Mouse (Mus musculus) CH12.LX (cell line): ENCODE results near the gene Ctrl. TPM values are rescaled to one million over a fixed set of nuclear protein-coding genes. Genes with fewer than 3 reads are reported as not detected.

Source experiments
- DNase-seq: peaks from one replicate; pipeline ENCODE4 v3.0.0-alpha.2; 2013; ENCODE audit errors: extremely low read depth
- H3K27ac ChIP-seq: 2 replicates; pipeline ENCODE4 v1.5.1; 2012; ENCODE audit warnings: low read depth, mild to moderate bottlenecking, control low read depth, moderate library complexity; ENCODE audit not compliant: insufficient read depth
- H3K27me3 ChIP-seq: replicated peaks from 2 replicates; pipeline ENCODE3; 2012; ENCODE audit warnings: inconsistent platforms
- H3K36me3 ChIP-seq, 2 experiments: replicated peaks in 1 of 2; 2 replicates each; pipeline versions ENCODE3 to v1.6.1; 2012; ENCODE audit warnings: inconsistent platforms in 1 of 2, low read length in 1 of 2, mild to moderate bottlenecking in 1 of 2, mixed read lengths in 1 of 2, moderate library complexity in 1 of 2; ENCODE audit not compliant: control insufficient read depth in 1 of 2, insufficient read depth in 1 of 2
- H3K4me1 ChIP-seq, 2 experiments: 2 replicates each; pipeline ENCODE4 v1.6.1; 2012; ENCODE audit warnings: inconsistent platforms in 1 of 2, moderate library complexity in 1 of 2; ENCODE audit not compliant: insufficient read depth in 2 of 2, control insufficient read depth in 1 of 2
- H3K4me2 ChIP-seq: 2 replicates; pipeline ENCODE4 v1.6.1; 2012; ENCODE audit warnings: low read depth, mild to moderate bottlenecking, control low read depth; ENCODE audit not compliant: poor library complexity, insufficient read depth, severe bottlenecking
- H3K4me3 ChIP-seq, 3 experiments: fragments of 150-350 bp in 1 of 3; sonication (generic) in 1 of 3; replicated peaks in 1 of 3; 2 replicates each; pipeline versions ENCODE3 to v1.5.1; 2011 to 2012; ENCODE audit warnings: low read depth in 2 of 3, low read length in 2 of 3, mild to moderate bottlenecking in 2 of 3, moderate library complexity in 2 of 3, control low read depth in 1 of 3, improper control_type of control experiment in 1 of 3, inconsistent platforms in 1 of 3, mixed read lengths in 1 of 3; ENCODE audit not compliant: poor library complexity in 1 of 3
- H3K79me2 ChIP-seq: replicated peaks from 2 replicates; pipeline ENCODE4 v1.6.1; 2012; ENCODE audit warnings: mild to moderate bottlenecking, moderate library complexity; ENCODE audit not compliant: control insufficient read depth, poor library complexity, insufficient read depth, severe bottlenecking; ENCODE audit errors: extremely low read depth
- H3K9ac ChIP-seq: 2 replicates; pipeline ENCODE4 v1.6.1; 2012; ENCODE audit warnings: low read depth, mild to moderate bottlenecking, control low read depth, moderate library complexity; ENCODE audit not compliant: insufficient read depth
- H3K9me3 ChIP-seq: replicated peaks from 2 replicates; pipeline ENCODE3; 2012; ENCODE audit warnings: low read length, inconsistent platforms, mixed read lengths
- BHLHE40 ChIP-seq: IDR thresholded peaks from 2 replicates; pipeline ENCODE4 v1.6.1; 2011; ENCODE audit warnings: mild to moderate bottlenecking, low read depth, low read length, improper control_type of control experiment
- CHD1 ChIP-seq: IDR thresholded peaks from 2 replicates; pipeline ENCODE4 v1.6.1; 2012; ENCODE audit warnings: low read depth, low read length, improper control_type of control experiment, inconsistent platforms
- CHD2 ChIP-seq: IDR thresholded peaks from 2 replicates; pipeline ENCODE4 v1.6.1; 2011; ENCODE audit warnings: low read length, improper control_type of control experiment
- CTCF ChIP-seq, 2 experiments: IDR thresholded peaks in 1 of 2; conservative IDR thresholded peaks in 1 of 2; 2 replicates each; pipeline ENCODE4 v1.5.1; 2011 to 2012; ENCODE audit warnings: low read depth in 2 of 2, low read length in 2 of 2, improper control_type of control experiment in 1 of 2, inconsistent platforms in 1 of 2, mild to moderate bottlenecking in 1 of 2, moderate library complexity in 1 of 2
- E2F4 ChIP-seq: IDR thresholded peaks from 2 replicates; pipeline ENCODE4 v1.6.1; 2011; ENCODE audit warnings: low read depth, low read length, improper control_type of control experiment; ENCODE audit not compliant: insufficient replicate concordance
- ELF1 ChIP-seq: IDR thresholded peaks from 2 replicates; pipeline ENCODE4 v1.6.1; 2014; ENCODE audit warnings: low read depth, mild to moderate bottlenecking, inconsistent platforms, low read length, improper control_type of control experiment
- ETS1 ChIP-seq: conservative IDR thresholded peaks from 2 replicates; pipeline ENCODE4 v1.6.1; 2012; ENCODE audit warnings: low read depth, mild to moderate bottlenecking, inconsistent platforms, low read length, improper control_type of control experiment, moderate library complexity
- GABPA ChIP-seq: IDR thresholded peaks from 2 replicates; pipeline ENCODE4 v1.6.1; 2012; ENCODE audit warnings: low read depth, low read length, improper control_type of control experiment, inconsistent platforms; ENCODE audit not compliant: insufficient replicate concordance
- HCFC1 ChIP-seq: IDR thresholded peaks from 2 replicates; pipeline ENCODE4 v1.6.1; 2012; ENCODE audit warnings: low read depth, mild to moderate bottlenecking, inconsistent platforms, low read length, improper control_type of control experiment
- IRF4 ChIP-seq: IDR thresholded peaks from 2 replicates; pipeline ENCODE4 v1.6.1; 2014; ENCODE audit warnings: low read depth, mild to moderate bottlenecking, inconsistent platforms, low read length, improper control_type of control experiment
- JUN ChIP-seq: IDR thresholded peaks from 2 replicates; pipeline ENCODE4 v1.6.1; 2011; ENCODE audit warnings: low read depth, mild to moderate bottlenecking, low read length, improper control_type of control experiment, moderate library complexity; ENCODE audit not compliant: insufficient read depth
- JUND ChIP-seq: conservative IDR thresholded peaks from 2 replicates; pipeline ENCODE4 v1.6.1; 2011; ENCODE audit warnings: low read depth, low read length, improper control_type of control experiment
- KAT2A ChIP-seq: IDR thresholded peaks from 2 replicates; pipeline ENCODE4 v1.6.1; 2012; ENCODE audit warnings: low read length, improper control_type of control experiment, inconsistent platforms; ENCODE audit not compliant: insufficient replicate concordance
- MAFK ChIP-seq: IDR thresholded peaks from 2 replicates; pipeline ENCODE4 v1.6.1; 2011; ENCODE audit warnings: low read length, improper control_type of control experiment; ENCODE audit not compliant: insufficient replicate concordance
- MAX ChIP-seq: IDR thresholded peaks from 2 replicates; pipeline ENCODE4 v1.6.1; 2011; ENCODE audit warnings: low read length, improper control_type of control experiment
- MAZ ChIP-seq: IDR thresholded peaks from 2 replicates; pipeline ENCODE4 v1.6.1; 2012; ENCODE audit warnings: low read depth, mild to moderate bottlenecking, inconsistent platforms, low read length, improper control_type of control experiment, moderate library complexity
- MXI1 ChIP-seq: IDR thresholded peaks from 2 replicates; pipeline ENCODE4 v1.6.1; 2011; ENCODE audit warnings: mild to moderate bottlenecking, low read depth, low read length, improper control_type of control experiment
- MYC ChIP-seq: IDR thresholded peaks from 2 replicates; pipeline ENCODE4 v1.6.1; 2011; ENCODE audit warnings: low read depth, mild to moderate bottlenecking, improper control_type of control experiment, low read length
- NELFE ChIP-seq: IDR thresholded peaks from 2 replicates; pipeline ENCODE4 v1.6.1; 2011; ENCODE audit warnings: low read depth, low read length, improper control_type of control experiment
- NRF1 ChIP-seq: IDR thresholded peaks from 2 replicates; pipeline ENCODE4 v1.6.1; 2014; ENCODE audit warnings: low read depth, mild to moderate bottlenecking, inconsistent platforms, low read length, improper control_type of control experiment, moderate library complexity
- POLR2AphosphoS2 ChIP-seq: IDR thresholded peaks from 2 replicates; pipeline ENCODE4 v1.6.1; 2011; ENCODE audit warnings: low read depth, low read length, improper control_type of control experiment
- RCOR1 ChIP-seq: conservative IDR thresholded peaks from 2 replicates; pipeline ENCODE4 v1.6.1; 2012; ENCODE audit warnings: low read depth, mild to moderate bottlenecking, inconsistent platforms, low read length, improper control_type of control experiment
- SIN3A ChIP-seq: IDR thresholded peaks from 2 replicates; pipeline ENCODE4 v1.6.1; 2012; ENCODE audit warnings: low read length, improper control_type of control experiment, inconsistent platforms
- SMC3 ChIP-seq: IDR thresholded peaks from 2 replicates; pipeline ENCODE4 v1.6.1; 2011; ENCODE audit warnings: low read depth, low read length, improper control_type of control experiment
- TBP ChIP-seq: conservative IDR thresholded peaks from 2 replicates; pipeline ENCODE4 v1.6.1; 2011; ENCODE audit warnings: low read depth, low read length, improper control_type of control experiment
- UBTF ChIP-seq: IDR thresholded peaks from 2 replicates; pipeline ENCODE4 v1.6.1; 2012; ENCODE audit warnings: low read depth, mild to moderate bottlenecking, inconsistent platforms, low read length, improper control_type of control experiment, moderate library complexity
- USF1 ChIP-seq: IDR thresholded peaks from 2 replicates; pipeline ENCODE4 v1.6.1; 2014; ENCODE audit warnings: low read depth, mild to moderate bottlenecking, inconsistent platforms, low read length, improper control_type of control experiment
- USF2 ChIP-seq: conservative IDR thresholded peaks from 2 replicates; pipeline ENCODE4 v1.6.1; 2011; ENCODE audit warnings: low read depth, low read length, improper control_type of control experiment
- ZC3H11A ChIP-seq: IDR thresholded peaks from 2 replicates; pipeline ENCODE4 v1.6.1; 2012; ENCODE audit warnings: low read depth, mild to moderate bottlenecking, inconsistent platforms, low read length, improper control_type of control experiment
- ZKSCAN1 ChIP-seq: IDR thresholded peaks from 2 replicates; pipeline ENCODE4 v1.6.1; 2012; ENCODE audit warnings: low read depth, inconsistent platforms, low read length, improper control_type of control experiment, borderline replicate concordance
- ZMIZ1 ChIP-seq: IDR thresholded peaks from 2 replicates; pipeline ENCODE4 v1.6.1; 2012; ENCODE audit warnings: low read depth, mild to moderate bottlenecking, inconsistent platforms, low read length, improper control_type of control experiment
- ZNF384 ChIP-seq: IDR thresholded peaks from 2 replicates; pipeline ENCODE4 v1.6.1; 2012; ENCODE audit warnings: low read depth, low read length, improper control_type of control experiment, inconsistent platforms
- dilution Hi-C: fragments of 300-500 bp; cut with MboI; formaldehyde crosslinking; loops from 2 replicates; pipeline ENCODE4 v1.14.3; 2020; ENCODE audit warnings: low sequenced_read_pairs; ENCODE audit not compliant: extremely low pct_unique_long_range_greater_than_20kb, extremely low pct_ligation_motif_present
- in situ Hi-C: fragments of 300-500 bp; cut with MboI; formaldehyde crosslinking; loops from 3 replicates; pipeline ENCODE4 v1.14.3; 2019; ENCODE audit warnings: low sequenced_read_pairs, low pct_ligation_motif_present, low pct_unique_long_range_greater_than_20kb, mixed read lengths
- polyA plus RNA-seq: library from polyadenylated mRNA; unstranded; fragments of >175 nt; gene quantifications from 2 replicates; pipeline ENCODE4 v1.2.1, GENCODE M21; 2012; ENCODE audit warnings: low read depth; ENCODE audit not compliant: insufficient read length
- total RNA-seq, 2 experiments: library from RNA; depleted of rRNA; stranded (reverse); fragments of 300-350 nt in 1 of 2; fragments of >200 nt in 1 of 2; gene quantifications; 2 replicates each; pipeline ENCODE4 v1.2.3; 2012 to 2014

The Ctrl gene
- total and polyA plus RNA-seq, 3 experiments: 1.3 to 5.3 (median 2.0) TPM

DNA sequence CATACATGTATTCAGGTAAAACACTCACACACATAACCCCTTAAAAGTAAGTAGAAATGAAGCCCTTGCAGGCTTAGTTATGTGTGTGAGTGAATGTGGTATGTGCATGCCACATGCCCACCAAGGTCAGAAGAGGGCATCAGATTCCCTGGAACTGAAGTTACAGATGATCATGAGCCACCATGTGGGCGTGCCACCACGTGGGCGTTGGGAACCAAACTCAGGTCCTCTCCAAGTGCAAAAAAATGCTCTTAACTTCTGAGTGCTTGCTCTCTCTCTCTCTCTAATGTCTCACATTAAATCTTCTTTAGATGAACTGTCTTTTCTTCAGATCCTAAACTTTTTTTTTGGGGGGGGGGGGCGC lies 4.6 kb upstream of the Ctrl start, which contains the start of gene Psmb10 (continued):
- TF ChIP-seq CTCF (conservative IDR thresholded peaks at IDR 0.05 in 1 of 2, IDR thresholded peaks at IDR 0.05 in 1 of 2; ENCODE audit: low read depth in 2 of 2, low read length in 2 of 2) (peak in 1 of 2 experiments; percentile 41; a peak in 2 of 4 replicates), SIN3A (0 out of 2 replicates have a peak, but pooled peaks have one; percentile 7), JUN (no peak), UBTF (0 out of 2 replicates have a peak, but pooled peaks have one; percentile 3), CHD1 (no peak), MYC (peak; percentile 96), MAFK (no peak), KAT2A (no peak), MAZ (no peak)
- TF ChIP-seq, all 38 proteins: peak for 10

DNA sequence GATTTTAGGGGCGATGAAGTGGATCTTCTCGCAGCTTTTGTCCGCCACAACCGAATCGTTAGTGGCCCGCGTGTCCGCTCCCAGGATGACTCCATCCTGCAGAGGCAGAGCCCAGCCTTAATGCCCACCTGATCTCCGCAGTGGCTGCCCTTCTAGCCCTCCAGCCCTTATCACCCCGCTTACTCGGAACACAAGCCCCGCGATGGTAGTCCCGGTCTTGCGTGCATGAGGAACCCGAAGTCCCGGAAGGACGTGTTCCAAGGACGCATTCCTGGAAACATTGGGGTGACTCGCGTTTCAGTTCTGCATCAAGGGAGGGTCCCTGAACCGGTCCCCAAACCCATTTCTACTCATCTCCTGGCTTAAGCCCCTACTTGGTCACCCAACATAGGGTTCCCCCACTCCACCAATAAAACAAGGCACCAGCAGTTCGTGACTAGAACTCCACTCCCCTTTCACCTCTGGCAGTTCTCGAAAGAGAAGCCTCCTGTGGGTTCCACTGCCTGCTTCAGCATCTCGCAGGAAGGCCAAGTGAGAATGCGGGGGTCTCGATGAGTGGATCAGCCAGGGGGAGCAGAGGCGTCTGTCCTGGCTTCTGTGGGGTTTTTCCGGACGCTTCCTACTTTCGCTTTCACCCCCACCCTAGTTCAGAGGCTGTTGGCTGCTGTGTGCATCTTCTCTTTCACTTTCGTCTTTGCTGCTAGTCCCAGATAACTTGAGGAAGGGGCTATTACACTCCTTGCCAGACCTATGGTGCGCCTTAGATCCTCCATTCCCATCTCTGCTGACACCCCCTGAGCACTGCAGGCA lies 4.0 kb upstream of the Ctrl start:
- peak; percentile 67 for DNase-seq
- H3K9ac ChIP-seq: peak overlapping the region; percentile 64
- H3K9me3 ChIP-seq: no peaks in the 10 kb centered on the region
- H3K4me3 ChIP-seq: peak overlapping the region; percentile 85 to 96 (median 92)
- dilution Hi-C loops: no loop called here
- H3K36me3 ChIP-seq: peaks cover 9 to 52% of the 10 kb centered on the region in 2 experiments
- H3K79me2 ChIP-seq: no peaks in the 10 kb centered on the region
- in situ Hi-C loops: loop anchor here (5.0 kb wide), 1 partner anchor 45 kb away; the partner anchor contains the start of gene Nrn1l
- no peaks in the 10 kb centered on the region for H3K27me3 ChIP-seq
- peak overlapping the region; percentile 67 for H3K27ac ChIP-seq
- peak overlapping the region; percentile 70 for H3K4me2 ChIP-seq
- H3K4me1 ChIP-seq: peaks cover 3 to 29% of the 10 kb centered on the region in 2 experiments; a peak in 3 of 4 replicates
- TF ChIP-seq ZKSCAN1: no peak
- TF ChIP-seq ZMIZ1: peak; percentile 40; the same call in 1 of the 2 replicates
- no peak for TF ChIP-seq CTCF (conservative IDR thresholded peaks at IDR 0.05 in 1 of 2, IDR thresholded peaks at IDR 0.05 in 1 of 2; ENCODE audit: low read depth in 2 of 2, low read length in 2 of 2)
- TF ChIP-seq IRF4: peak; percentile 85
- peak; percentile 89; the same call in 1 of the 2 replicates for TF ChIP-seq SIN3A
- TF ChIP-seq MXI1: no peak; the same call in 1 of the 2 replicates
- peak; percentile 41; the same call in 1 of the 2 replicates for TF ChIP-seq BHLHE40
- TF ChIP-seq GABPA: no peak
- TF ChIP-seq USF2: no peak
- TF ChIP-seq ZNF384: no peak
- peak; percentile 52; the same call in 1 of the 2 replicates for TF ChIP-seq CHD2
- peak; percentile 70; the same call in 1 of the 2 replicates for TF ChIP-seq RCOR1
- no peak for TF ChIP-seq NRF1
- no peak; the same call in 1 of the 2 replicates for TF ChIP-seq HCFC1
- TF ChIP-seq USF1: no peak
- peak; percentile 71; the same call in 1 of the 2 replicates for TF ChIP-seq MAZ
- TF ChIP-seq ZC3H11A: no peak
- TF ChIP-seq JUND: no peak
- no peak for TF ChIP-seq E2F4
- peak; percentile 58; the same call in 1 of the 2 replicates for TF ChIP-seq ETS1
- TF ChIP-seq MAX: 0 out of 2 replicates have a peak, but pooled peaks have one; percentile 49
- no peak for TF ChIP-seq JUN
- TF ChIP-seq SMC3: 0 out of 2 replicates have a peak, but pooled peaks have one; percentile 2
- TF ChIP-seq CHD1: peak; percentile 77; the same call in 1 of the 2 replicates
- peak; percentile 47 for TF ChIP-seq NELFE
- peak; percentile 55; the same call in 1 of the 2 replicates for TF ChIP-seq ELF1
- TF ChIP-seq MYC: no peak
- TF ChIP-seq POLR2AphosphoS2: peak; percentile 47; the same call in 1 of the 2 replicates
- no peak for TF ChIP-seq KAT2A
- TF ChIP-seq TBP: 0 out of 2 replicates have a peak, but pooled peaks have one; percentile 39
